Mouse (Mus musculus): Measurements from ENCODE around the gene Stard9.

GRCm38 (mm10) chr2:120702675-120703074 is 73.8 kb downstream of the Stard9 start:
- no peak for TF ChIP-seq EP300 (IDR thresholded peaks at IDR 0.05)
- no peak for TF ChIP-seq CTCF (IDR thresholded peaks at IDR 0.05)
